Mouse (Mus musculus) cerebellum, adult 2 months (tissue): ENCODE data around the gene Galnt17.

Experiments used
- CTCF ChIP-seq: fragments of 200-500 bp; IDR thresholded peaks from 2 replicates; pipeline ENCODE4 v1.5.1; 2011; ENCODE audit warnings: low read depth, mild to moderate bottlenecking, control low read depth, low read length, moderate library complexity, borderline replicate concordance; ENCODE audit not compliant: insufficient read depth
- POLR2A ChIP-seq: fragments of 200-500 bp; IDR thresholded peaks from 2 replicates; pipeline ENCODE4 v1.6.1; 2011; ENCODE audit warnings: low read length, control low read depth, borderline replicate concordance; ENCODE audit not compliant: insufficient read depth

DNA sequence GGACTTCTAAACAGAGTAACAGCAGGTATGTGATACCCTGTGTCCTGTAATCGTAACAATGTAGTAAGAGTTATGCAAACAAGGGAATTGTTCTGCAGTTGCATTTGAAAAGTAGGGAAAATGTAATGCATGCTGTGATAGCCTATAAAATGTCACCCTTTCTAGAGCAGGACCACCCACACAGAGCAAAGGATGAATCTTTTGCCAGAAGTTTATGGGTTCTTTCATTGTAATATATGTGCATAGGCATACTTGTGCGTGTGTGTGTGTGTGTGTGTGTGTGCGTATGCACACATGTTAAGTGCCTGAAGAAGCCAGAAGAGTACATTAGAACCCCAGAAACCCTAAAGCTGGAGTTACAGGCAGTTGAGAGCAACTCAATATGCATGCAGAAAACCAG, 59.9 kb downstream of the Galnt17 start:
- TF ChIP-seq POLR2A (no peak), CTCF (no peak)
